Mouse (Mus musculus) small intestine, adult 10 weeks (tissue): ENCODE data around the gene Lhfp. TPM values are rescaled to one million over a fixed set of nuclear protein-coding genes. Genes with fewer than 3 reads are reported as not detected.

Experiments
- polyA plus RNA-seq: library from polyadenylated mRNA; stranded (reverse); fragments of 350-450 nt; fragmentation: Illumina TruSeq; extraction: RNeasy Lipid Tissue Mini Kit (QIAGEN cat#74804); gene quantifications from one replicate; pipeline ENCODE4 v1.2.3, GENCODE M21; 2014; ENCODE audit warnings: low replicate concordance

Gene Lhfp
- polyA plus RNA-seq: 57.7 TPM

DNA sequence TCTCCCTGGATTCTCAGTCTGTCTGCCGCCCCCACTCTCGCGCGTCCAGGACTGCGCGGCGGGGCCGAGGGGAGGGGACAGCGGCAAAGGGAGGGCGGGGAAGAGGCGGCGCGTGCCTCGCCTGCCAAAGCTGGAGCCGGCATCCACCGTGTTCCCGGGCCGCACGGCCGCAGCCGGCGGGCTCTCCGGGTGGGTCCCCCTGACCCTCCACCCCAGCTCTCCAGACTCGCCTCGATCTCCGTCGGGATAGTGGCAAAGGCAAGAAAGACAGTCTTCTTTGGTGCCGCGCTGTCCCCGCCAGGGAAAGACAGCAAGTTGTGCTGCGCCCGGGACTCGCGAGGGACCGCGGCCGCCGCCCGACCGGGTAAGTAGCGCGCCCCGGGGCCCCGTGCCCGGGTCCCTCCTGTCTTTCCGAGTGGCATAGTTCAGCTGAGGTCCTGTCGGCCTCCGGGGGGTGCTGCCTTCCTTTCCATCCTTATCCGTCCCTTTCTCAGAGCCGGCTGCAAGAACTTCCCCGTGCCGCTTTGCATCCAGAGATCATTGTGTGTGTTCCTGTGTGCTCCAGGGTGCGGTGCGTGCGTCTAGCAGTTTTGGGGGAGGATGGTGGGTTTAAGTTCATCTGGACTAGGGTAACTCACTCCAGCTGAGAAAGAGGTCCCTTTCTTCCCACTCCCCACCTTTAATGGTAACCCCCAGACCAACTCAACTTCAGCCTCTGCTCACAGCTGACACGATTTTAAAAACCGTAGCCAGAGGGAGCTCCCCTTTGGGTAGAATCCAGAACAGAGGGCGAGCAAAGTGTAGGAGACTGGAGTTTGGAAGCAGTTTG, at the start of gene Lhfp:
Gene Lhfp, plus strand, starts transcription at position 118 of the 829 bp plus-strand sequence.

DNA sequence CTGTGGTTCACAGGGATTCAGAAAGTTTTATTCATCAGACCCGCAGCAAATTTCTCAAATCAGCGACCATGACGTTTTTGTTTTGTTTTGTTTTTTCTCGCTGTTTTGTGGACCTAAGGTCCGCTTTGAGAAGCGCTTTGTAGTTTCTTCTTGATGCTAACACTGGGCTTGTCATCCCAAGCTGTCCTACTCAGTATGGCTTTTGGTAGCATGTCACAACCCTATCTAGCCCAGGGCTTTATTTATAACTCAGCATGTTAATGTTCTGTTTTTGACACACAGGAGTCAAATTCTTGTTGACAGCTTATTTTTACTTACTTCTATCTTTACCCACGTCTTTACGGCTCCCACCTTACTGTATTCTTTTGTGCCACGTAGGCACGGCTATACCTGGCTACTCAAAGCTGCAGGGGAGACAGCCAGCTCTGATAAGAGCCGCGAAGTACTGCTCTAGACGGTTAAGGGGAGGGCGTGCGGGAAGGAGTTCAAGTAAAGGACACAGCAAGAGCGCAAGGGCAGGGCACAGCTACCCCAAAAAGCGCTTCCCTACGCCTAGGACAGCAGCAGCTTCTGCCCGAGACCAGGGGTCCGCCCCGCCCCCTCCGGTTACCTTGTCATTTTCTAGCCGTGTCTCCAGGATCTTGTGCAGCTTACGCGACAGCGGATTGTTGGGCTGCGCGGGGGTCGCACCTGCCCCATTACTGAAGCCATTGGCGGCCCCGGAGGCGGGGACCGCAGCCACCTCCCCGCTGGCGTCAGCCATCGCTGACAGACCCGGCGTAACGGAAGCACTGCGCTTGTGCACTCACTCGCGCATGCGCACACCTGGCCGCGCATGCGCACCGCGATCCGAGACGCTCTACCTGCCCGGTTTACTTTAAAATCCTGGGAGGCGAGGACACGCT, 24.6 kb upstream of the Lhfp start, which contains the start of gene Cog6:
Gene Cog6, minus strand, starts transcription at position 802 of the 905 bp plus-strand sequence.

Other genes with a start within 250 kb of the Lhfp start
- gene Cog6, start 24.3 kb upstream of the Lhfp start, polyA plus RNA-seq: 37.9 TPM